Mouse (Mus musculus) MEL (cell line): ENCODE data around the gene Ednrb.

ENCODE experiments used
- CTCF ChIP-seq, 3 experiments: IDR thresholded peaks in 2 of 3; conservative IDR thresholded peaks in 1 of 3; 2 replicates each; pipeline ENCODE4 v1.5.1; 2011 to 2012; ENCODE audit warnings: low read length in 3 of 3, low read depth in 2 of 3, mild to moderate bottlenecking in 2 of 3, improper control_type of control experiment in 1 of 3, inconsistent platforms in 1 of 3, mixed read lengths in 1 of 3, moderate library complexity in 1 of 3; ENCODE audit not compliant: control insufficient read depth in 1 of 3, insufficient read depth in 1 of 3, poor library complexity in 1 of 3, severe bottlenecking in 1 of 3
- HCFC1 ChIP-seq: IDR thresholded peaks from 2 replicates; pipeline ENCODE4 v1.6.1; 2012; ENCODE audit warnings: low read depth, mild to moderate bottlenecking, inconsistent platforms, low read length, improper control_type of control experiment, moderate library complexity
- MAFK ChIP-seq: IDR thresholded peaks from 2 replicates; pipeline ENCODE4 v1.6.1; 2011; ENCODE audit warnings: low read depth, mild to moderate bottlenecking, low read length, improper control_type of control experiment, borderline replicate concordance
- SIN3A ChIP-seq: IDR thresholded peaks from 2 replicates; pipeline ENCODE4 v1.6.1; 2012; ENCODE audit warnings: low read length, improper control_type of control experiment, inconsistent platforms
- ZC3H11A ChIP-seq: IDR thresholded peaks from 2 replicates; pipeline ENCODE4 v1.6.1; 2012; ENCODE audit warnings: low read depth, mild to moderate bottlenecking, inconsistent platforms, low read length, improper control_type of control experiment

- TF ChIP-seq ZC3H11A (no peak), CTCF (IDR thresholded peaks at IDR 0.05 in 2 of 3, conservative IDR thresholded peaks at IDR 0.05 in 1 of 3; ENCODE audit: control insufficient read depth in 1 of 3, insufficient read depth in 1 of 3, low read depth in 2 of 3, low read length in 3 of 3, poor library complexity in 1 of 3, severe bottlenecking in 1 of 3) (no peak), SIN3A (no peak), MAFK (no peak), HCFC1 (no peak)
Measured at GRCm38 (mm10) chr14:103834147-103834546, 10.1 kb downstream of the Ednrb start.
